Mouse (Mus musculus) lung, embryonic 16.5 days (tissue): ENCODE measurements around the gene Fsd2. TPM values are rescaled to one million over a fixed set of nuclear protein-coding genes. Genes with fewer than 3 reads are reported as not detected.

Experiments used
- ATAC-seq: fragments of 200-750 bp; cut with Nextera tagmentation; 2 replicates; pipeline ENCODE4 v1.8.0; 2017; ENCODE audit warnings: low read depth, mild to moderate bottlenecking, moderate library complexity
- H3K27ac ChIP-seq: fragments of 300-500 bp; sonication (generic); 2 replicates; pipeline ENCODE4 v1.5.1; 2014; ENCODE audit warnings: mild to moderate bottlenecking, control low read depth, low read length
- H3K27me3 ChIP-seq: fragments of 300-500 bp; sonication (generic); 2 replicates; pipeline ENCODE4 v1.6.1; 2014; ENCODE audit warnings: low read depth, low read length, mixed read lengths; ENCODE audit not compliant: control insufficient read depth, insufficient read depth
- H3K36me3 ChIP-seq: fragments of 300-500 bp; sonication (generic); 2 replicates; pipeline ENCODE4 v1.6.1; 2014; ENCODE audit warnings: low read length; ENCODE audit not compliant: control insufficient read depth, insufficient read depth
- H3K4me1 ChIP-seq: fragments of 300-500 bp; sonication (generic); replicated peaks from 2 replicates; pipeline ENCODE4 v1.6.1; 2014; ENCODE audit warnings: low read length, mixed read lengths; ENCODE audit not compliant: control insufficient read depth, insufficient read depth
- H3K4me2 ChIP-seq: fragments of 300-500 bp; sonication (generic); 2 replicates; pipeline ENCODE4 v1.6.1; 2014; ENCODE audit warnings: low read depth, low read length, control low read depth
- H3K4me3 ChIP-seq: fragments of 300-500 bp; sonication (generic); 2 replicates; pipeline ENCODE4 v1.5.1; 2014; ENCODE audit warnings: mild to moderate bottlenecking, low read length, control low read depth
- H3K9ac ChIP-seq: fragments of 300-500 bp; sonication (generic); 2 replicates; pipeline ENCODE4 v1.6.1; 2014; ENCODE audit warnings: low read length, control low read depth
- H3K9me3 ChIP-seq: fragments of 300-500 bp; sonication (generic); 2 replicates; pipeline ENCODE4 v1.6.1; 2016; ENCODE audit warnings: low read length; ENCODE audit not compliant: control insufficient read depth
- WGBS: fragments of 180-500 bp; shearing (Covaris S2); extraction: QIAGEN DNeasy Blood & Tissue Kit; methylation state at CpG from one replicate; pipeline ENCODE4 v1.1.7; 2014; 5-methylcytosine and 5-hydroxymethylcytosine counted together
- microRNA counts: library from miRNA; unstranded; fragments of <30 nt; microRNA quantifications from one replicate; lab custom pipeline; 2016
- polyA plus RNA-seq: library from polyadenylated mRNA; unstranded; fragments of >200 nt; fragmentation: Nextera tagmentation; extraction: Ambion mirVana; gene quantifications from 2 replicates; pipeline ENCODE4 v1.2.1, GENCODE M21; 2015

Gene Fsd2
- polyA plus RNA-seq, 1 experiment from 2014 or later, result 1.8 TPM

- no peaks in the 10 kb centered on the region for H3K4me1 ChIP-seq
- H3K9ac ChIP-seq, result no peak overlapping the region
- no peaks in the 10 kb centered on the region for H3K27me3 ChIP-seq
- no peak for ATAC-seq
- H3K4me3 ChIP-seq, result no peak overlapping the region
- WGBS, result 36% methylated on average over 13 of the region's 13 CpGs
- H3K4me2 ChIP-seq, result no peak overlapping the region
- no peaks in the 10 kb centered on the region for H3K9me3 ChIP-seq
- H3K36me3 ChIP-seq, result no peaks in the 10 kb centered on the region
- H3K27ac ChIP-seq, result no peak overlapping the region
Measured at GRCm38 (mm10) chr7:81514906-81515590, 51.7 kb downstream of the Fsd2 start.

- Histone ChIP-seq H3K4me1 (no peaks in the 10 kb centered on the region), H3K27ac (no peak overlapping the region), H3K9ac (no peak overlapping the region), H3K4me2 (no peak overlapping the region), H3K27me3 (peaks cover 2% of the 10 kb centered on the region; the same call in 1 of the 2 replicates), H3K4me3 (no peak overlapping the region), H3K9me3 (no peaks in the 10 kb centered on the region), H3K36me3 (no peaks in the 10 kb centered on the region)
- no peak for ATAC-seq
- 37% methylated on average over 2 of the region's 2 CpGs for WGBS
Measured at GRCm38 (mm10) chr7:81501050-81501449, 65.7 kb downstream of the Fsd2 start.

DNA sequence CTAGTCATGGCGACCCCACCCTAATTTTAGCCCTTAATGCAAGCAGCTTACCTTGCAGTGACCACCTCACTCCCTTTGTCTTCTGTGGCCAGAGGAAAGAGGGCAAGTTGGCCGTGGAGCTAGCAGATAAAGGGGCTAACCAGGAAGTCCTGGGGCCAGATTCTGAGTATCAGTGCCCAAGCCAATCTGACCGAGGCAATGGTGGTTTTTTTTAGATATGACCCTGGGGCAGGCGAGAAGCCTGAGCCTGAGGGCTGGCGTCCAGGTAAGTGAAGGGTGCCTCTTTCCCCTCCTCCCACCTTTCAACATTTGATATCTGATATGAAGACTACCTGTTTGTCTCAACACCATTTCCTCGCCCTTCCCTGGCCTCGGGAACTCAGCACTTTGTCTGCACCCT lies 68.6 kb downstream of the Fsd2 start, which contains the start of gene BC048679:
TSS of gene BC048679 (minus strand) at position 101 of the 400 bp plus-strand sequence.
- WGBS, result 45% methylated on average over 7 of the region's 7 CpGs
- H3K4me3 ChIP-seq, result no peak within 1 kb of the TSS

GRCm38 (mm10) chr7:81497171-81497570 lies 69.6 kb downstream of the Fsd2 start:
- Histone ChIP-seq H3K4me3 (no peak overlapping the region), H3K27me3 (peaks cover 15% of the 10 kb centered on the region), H3K9me3 (no peaks in the 10 kb centered on the region), H3K9ac (no peak overlapping the region), H3K4me1 (peaks cover 3% of the 10 kb centered on the region; the same call in 1 of the 2 replicates), H3K36me3 (no peaks in the 10 kb centered on the region), H3K4me2 (no peak overlapping the region), H3K27ac (no peak overlapping the region)
- ATAC-seq, result no peak
- 12% methylated on average over 6 of the region's 6 CpGs for WGBS

More for the DNA sequence above, 68.6 kb downstream of the Fsd2 start, which contains the start of gene BC048679:
- Histone ChIP-seq H3K27me3 (peaks cover 5% of the 10 kb centered on the region; the same call in 1 of the 2 replicates), H3K9me3 (no peaks in the 10 kb centered on the region), H3K4me2 (no peak within 1 kb of the TSS), H3K27ac (no peak within 1 kb of the TSS), H3K36me3 (no peaks in the 10 kb centered on the region), H3K4me1 (peaks cover 3% of the 10 kb centered on the region; the same call in 1 of the 2 replicates), H3K9ac (no peak within 1 kb of the TSS)
- ATAC-seq, result no peak

DNA sequence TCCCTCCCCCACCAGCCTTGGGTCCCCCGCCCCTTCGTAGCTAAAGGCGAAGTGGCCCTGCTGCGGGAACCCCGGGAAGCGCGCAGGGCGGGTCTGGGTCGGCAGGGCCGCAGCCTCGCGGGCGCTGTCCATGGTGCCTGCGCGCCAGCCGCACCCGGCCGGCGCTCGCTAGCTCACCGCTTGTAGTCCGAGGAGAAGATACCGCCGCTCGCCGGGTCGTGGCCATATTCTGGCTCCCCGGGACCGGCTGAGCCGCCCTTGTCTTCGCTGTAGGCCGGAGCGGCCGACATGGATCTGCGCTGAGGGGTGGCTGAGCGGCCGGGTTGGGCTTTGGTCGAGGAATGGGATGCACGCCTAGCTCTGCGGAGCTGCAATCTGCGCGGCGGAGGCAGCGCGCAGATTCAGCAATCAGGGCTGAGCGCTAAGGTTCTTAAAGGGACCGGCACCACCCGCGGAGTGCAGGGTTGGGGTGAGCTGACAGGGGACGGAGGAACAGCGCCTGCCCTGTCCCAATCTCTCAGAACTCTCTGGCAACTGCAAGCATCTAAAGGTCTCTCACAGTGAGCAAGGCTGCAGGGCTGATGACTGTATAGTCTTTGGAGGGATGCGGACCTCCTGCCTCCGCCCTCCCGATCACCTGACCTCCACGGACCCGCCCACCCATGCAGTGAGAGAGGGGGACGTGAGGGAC lies 73.3 kb downstream of the Fsd2 start, which contains the start of gene Ap3b2:
TSS of gene Ap3b2 (minus strand) at position 595 of the 691 bp plus-strand sequence.
- Histone ChIP-seq H3K27me3 (peaks cover 17% of the 10 kb centered on the region), H3K4me2 (peak within 1 kb of the TSS; percentile 71), H3K36me3 (no peaks in the 10 kb centered on the region), H3K4me1 (peaks cover 3% of the 10 kb centered on the region; the same call in 1 of the 2 replicates), H3K9ac (no peak within 1 kb of the TSS), H3K4me3 (peak within 1 kb of the TSS; percentile 48), H3K9me3 (no peaks in the 10 kb centered on the region), H3K27ac (no peak within 1 kb of the TSS)
- peak; percentile 80 for ATAC-seq
- under 1% methylated on average over 57 of the region's 57 CpGs for WGBS

DNA sequence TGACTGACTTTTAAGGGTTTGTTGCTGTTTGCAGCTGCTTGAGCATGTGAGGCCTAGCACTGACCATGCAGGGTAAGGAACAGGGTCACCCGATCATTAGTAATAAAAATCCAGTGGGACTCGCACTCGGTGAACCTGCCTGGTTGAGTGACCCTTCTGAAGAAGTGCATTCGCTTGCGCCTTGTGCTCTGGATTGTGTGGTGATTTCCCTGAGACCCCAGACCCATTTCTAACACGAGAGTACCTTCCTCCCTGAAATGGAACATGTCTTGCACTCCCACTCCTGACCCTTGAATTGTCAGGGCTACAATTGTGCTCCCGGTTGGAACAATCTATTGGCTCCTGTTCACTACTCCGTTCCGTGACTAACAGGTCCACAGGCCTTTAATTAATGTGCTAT lies 74.1 kb downstream of the Fsd2 start:
- no peak overlapping the region for H3K4me2 ChIP-seq
- 52% methylated on average over 9 of the region's 9 CpGs for WGBS
- no peak overlapping the region for H3K4me3 ChIP-seq

DNA sequence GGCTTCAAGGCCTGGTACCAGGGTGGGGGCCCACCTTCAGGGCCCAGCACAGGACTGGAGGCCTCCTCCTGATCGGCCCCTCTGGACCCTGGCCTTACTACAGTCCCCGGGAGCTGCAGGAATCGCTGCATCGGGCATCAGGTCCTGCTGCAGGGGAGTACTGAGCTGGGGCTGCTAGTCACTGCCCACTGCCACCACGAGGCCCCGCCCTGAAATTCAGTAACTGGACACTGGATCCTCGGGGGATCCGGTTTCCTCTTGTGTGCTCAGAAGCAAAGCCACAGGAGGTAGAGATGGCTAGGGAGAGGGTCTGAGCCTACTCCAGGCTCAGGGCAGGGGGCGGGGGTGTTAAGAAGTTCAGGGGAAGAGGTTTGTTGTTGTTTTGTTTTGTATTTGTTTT lies 77.1 kb downstream of the Fsd2 start:
- H3K4me3 ChIP-seq, result no peak overlapping the region
- WGBS, result 10% methylated on average over 9 of the region's 9 CpGs
- H3K36me3 ChIP-seq, result no peaks in the 10 kb centered on the region
- no peak overlapping the region for H3K4me2 ChIP-seq
- H3K9me3 ChIP-seq, result no peaks in the 10 kb centered on the region
- ATAC-seq, result no peak
- H3K4me1 ChIP-seq, result peaks cover 3% of the 10 kb centered on the region; the same call in 1 of the 2 replicates
- H3K9ac ChIP-seq, result no peak overlapping the region
- H3K27me3 ChIP-seq, result peaks cover 13% of the 10 kb centered on the region
- no peak overlapping the region for H3K27ac ChIP-seq

More for the DNA sequence above, 74.1 kb downstream of the Fsd2 start:
- no peak overlapping the region for H3K27ac ChIP-seq
- H3K36me3 ChIP-seq, result no peaks in the 10 kb centered on the region
- ATAC-seq, result no peak
- H3K9me3 ChIP-seq, result no peaks in the 10 kb centered on the region
- H3K4me1 ChIP-seq, result peaks cover 3% of the 10 kb centered on the region; the same call in 1 of the 2 replicates
- H3K27me3 ChIP-seq, result peaks cover 16% of the 10 kb centered on the region
- no peak overlapping the region for H3K9ac ChIP-seq

MicroRNA genes within 50 kb of the gene (microRNA counts, 519-probe panel; counts per million panel counts)
- microRNA mmu-miR-1839-3p (lab: Ali Mortazavi, UCI) (1,731 counts per million, percentile 25 among the panel's probes with 10 or more counts), microRNA mmu-miR-1839-5p (lab: Ali Mortazavi, UCI) (2,791 counts per million, percentile 52 among the panel's probes with 10 or more counts)

Other genes with a start within 250 kb of the Fsd2 start
- 1,215 and 1,240 TPM in 2 replicates for gene Rps17, start 221.7 kb downstream of the Fsd2 start, polyA plus RNA-seq
- 0.98 and 1.9 TPM in 2 replicates for gene Cpeb1, start 111.5 kb downstream of the Fsd2 start, polyA plus RNA-seq
- gene Ap3b2, start 73.0 kb downstream of the Fsd2 start, polyA plus RNA-seq, result 0.50 and 0.82 TPM in 2 replicates
- not detected in 2 replicates for gene BC048679, start 68.7 kb downstream of the Fsd2 start, polyA plus RNA-seq
- 1.8 and 2.7 TPM in 2 replicates for gene Whamm, start 4.3 kb upstream of the Fsd2 start, polyA plus RNA-seq
- gene Homer2, start 140.6 kb upstream of the Fsd2 start, polyA plus RNA-seq, result 29.3 and 31.2 TPM in 2 replicates
- gene Ramac, start 196.0 kb upstream of the Fsd2 start, polyA plus RNA-seq, result 136 and 139 TPM in 2 replicates
- 37.3 and 44.1 TPM in 2 replicates for gene 3110040N11Rik, start 222.5 kb upstream of the Fsd2 start, polyA plus RNA-seq